Mouse (Mus musculus): ENCODE measurements around the gene Slc38a10.

The Slc38a10 gene

DNA sequence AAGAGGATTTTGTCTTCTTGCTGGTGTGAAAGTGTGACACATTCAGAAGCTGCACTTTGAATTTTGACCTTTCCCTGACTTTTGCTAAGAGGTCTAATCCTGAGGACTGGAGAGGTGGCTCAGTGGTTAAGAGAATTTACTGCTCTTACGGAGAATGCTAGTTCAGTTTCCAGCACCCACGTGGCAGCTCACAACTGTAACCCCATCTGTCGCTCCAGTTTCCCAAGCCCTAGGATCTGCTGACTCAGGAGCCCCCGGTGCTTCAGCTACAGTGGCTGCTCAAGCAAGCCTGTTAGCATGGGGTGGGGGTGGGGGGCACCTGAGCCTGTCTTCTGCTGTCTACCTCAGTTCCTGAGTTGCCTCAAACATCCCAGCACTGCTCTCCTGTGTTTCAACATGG is 28.2 kb upstream of the Slc38a10 start:
- DNase-seq (ENCODE audit: extremely low read depth, low read depth): no peak

DNA sequence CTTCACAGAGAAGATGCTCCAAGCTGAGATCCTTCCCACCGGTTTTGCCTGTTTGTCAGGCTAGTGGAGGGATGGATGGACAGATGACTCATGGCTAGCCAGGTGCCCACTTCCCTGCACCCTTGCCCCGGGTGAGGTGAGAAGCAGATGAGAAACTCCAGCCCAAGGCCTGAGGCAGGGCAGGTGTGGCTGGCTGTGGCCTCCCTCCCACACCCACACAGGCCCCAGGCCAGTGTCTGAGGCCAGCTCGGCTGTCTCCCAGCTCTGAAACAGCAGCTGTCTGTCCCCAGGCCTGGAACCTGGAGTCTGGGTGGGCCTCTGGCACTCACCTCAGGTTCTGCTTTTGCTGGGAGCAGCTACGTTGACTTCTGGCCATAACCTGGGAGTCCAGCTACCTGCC is 24.8 kb upstream of the Slc38a10 start:
- DNase-seq (ENCODE audit: extremely low read depth, low read depth): no peak

DNA sequence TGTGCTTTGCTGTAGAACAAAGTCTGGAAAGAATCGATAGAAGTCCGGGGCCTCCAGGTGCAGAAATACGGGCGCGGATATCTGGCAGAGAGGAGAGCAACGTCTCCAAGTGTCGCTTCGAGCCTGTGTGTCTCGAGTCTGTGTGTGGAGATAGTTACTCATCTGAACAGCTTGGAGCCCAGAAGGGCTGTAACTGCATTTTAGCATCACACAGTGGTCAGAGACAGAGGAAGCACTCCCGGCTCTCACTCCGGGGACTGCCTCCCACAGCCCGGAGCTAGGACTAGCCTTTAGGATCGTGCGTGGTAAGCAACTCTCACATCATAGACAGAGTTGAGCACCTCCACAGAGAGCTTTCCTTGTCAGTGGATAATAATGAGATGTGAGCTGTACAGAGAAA is 22.1 kb upstream of the Slc38a10 start:
- DNase-seq (ENCODE audit: extremely low read depth, low read depth): no peak

DNA sequence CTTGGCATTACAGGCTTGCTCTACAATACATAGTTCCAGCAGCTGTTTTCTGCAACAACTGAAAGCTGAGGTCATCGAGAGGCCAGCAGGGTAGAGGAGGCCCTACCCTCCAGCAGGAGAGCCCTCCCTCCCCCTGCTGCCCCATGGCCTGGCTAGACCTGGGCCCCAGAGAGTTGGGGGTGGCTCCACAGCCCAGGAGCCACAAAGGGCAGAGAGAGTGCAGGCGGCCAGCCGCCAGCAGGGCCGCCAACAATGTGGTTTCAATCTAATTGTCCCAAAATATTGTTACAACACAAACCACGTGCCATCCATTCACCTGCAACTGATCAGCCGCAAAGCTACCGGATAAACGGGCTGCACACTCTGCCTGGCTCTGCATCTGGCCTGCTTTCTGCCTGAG is 20.0 kb upstream of the Slc38a10 start:
- DNase-seq (ENCODE audit: extremely low read depth, low read depth): no peak

DNA sequence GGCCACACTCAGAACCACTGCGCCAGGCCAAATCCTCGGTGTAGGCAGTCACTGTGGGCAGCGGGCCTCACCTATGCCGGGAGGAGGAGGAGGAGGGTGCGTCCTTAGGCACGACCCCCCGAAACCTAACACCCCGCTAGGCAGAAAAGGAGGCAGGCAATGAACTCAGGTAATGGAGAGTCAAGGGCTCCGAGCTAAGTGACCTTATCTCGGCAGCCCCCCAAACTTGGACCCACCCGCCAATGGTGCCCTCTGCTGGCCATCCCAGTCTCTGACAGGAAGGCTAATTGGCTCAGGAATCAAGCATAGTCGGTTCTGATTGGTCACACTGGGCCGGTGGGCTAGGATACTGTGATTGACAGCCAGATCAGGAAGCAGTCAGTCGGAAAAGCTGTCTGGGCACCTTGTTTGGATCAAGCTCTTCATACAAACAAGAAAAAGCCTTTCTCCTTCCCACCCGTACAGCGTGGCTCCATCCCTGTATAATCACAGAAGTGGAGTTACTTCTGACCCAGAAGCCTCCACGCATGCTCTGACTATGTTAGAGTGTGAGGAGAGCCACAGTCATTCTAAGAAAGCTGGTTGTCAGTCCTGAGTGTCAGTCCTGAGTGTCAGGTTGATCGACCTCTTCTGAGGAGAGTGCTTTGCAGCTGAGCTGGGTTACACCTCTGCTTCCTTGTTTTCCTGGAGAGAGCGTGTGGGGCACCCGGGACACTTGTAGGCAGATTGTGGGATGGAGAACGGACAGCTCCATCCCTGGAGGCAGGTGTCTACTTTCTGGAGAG is 18.3 kb upstream of the Slc38a10 start:
- peak; percentile 47 for DNase-seq (ENCODE audit: extremely low read depth, low read depth)

DNA sequence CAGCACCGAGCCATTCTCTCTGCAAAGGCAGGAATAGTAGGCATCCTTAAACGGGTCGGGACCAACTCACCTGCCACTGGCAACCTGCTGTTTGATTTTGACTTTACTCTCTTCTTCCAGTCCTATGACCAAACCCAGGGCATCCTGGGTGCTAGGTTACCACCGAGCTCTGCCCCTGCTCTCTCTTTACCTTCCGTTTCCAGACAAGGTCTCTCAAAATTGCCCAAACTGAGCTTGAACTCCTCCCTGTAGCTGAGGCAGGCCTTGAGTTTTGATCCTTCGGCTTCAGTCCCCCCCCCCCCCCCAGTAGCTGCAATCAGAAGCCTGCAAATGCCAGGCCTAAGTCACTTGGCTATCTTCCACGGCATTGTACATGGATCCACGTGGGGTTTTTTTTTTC is 17.4 kb upstream of the Slc38a10 start:
- no peak for DNase-seq (ENCODE audit: extremely low read depth, low read depth)

DNA sequence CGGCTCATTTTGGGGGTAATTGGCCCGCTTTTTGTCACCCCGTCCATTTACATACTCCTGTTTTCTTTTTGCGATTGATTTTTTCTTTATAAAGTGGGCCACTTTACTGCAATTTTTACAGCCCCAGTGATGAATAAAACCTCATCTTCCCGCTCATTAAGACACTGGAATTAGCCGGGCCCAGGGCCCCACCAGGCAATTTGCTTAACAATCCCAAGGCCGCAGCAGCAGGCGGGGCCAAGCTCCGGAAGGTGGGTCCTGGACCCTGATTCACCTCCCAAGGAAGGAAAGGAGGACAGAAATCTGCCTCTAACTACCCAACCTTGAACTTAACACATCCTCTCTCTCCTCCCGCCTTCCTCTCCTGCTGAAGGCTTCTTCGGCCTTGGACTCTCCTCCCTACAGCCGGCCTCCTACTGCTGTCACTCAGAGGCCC is 16.8 kb upstream of the Slc38a10 start:
- no peak for DNase-seq (ENCODE audit: extremely low read depth, low read depth)

DNA sequence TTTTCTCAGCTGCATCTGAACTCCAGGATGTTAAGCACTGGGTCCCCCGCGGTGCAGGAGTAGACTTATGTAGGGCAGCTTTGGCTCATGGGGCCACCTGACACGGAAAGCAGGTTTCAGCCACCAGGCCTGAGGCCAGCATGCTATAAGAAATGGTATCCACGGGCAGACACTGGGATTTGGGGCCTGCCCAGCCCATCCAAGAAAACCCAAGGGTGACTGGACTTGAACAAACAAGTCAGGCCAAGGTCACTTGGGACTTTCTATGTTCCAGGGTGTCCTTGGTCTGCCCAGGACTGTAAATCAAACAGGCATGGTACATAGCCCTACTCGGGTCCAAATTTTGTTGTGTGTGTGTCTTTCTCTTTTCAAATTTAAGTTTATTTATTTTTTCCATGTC is 15.9 kb upstream of the Slc38a10 start:
- no peak for DNase-seq (ENCODE audit: extremely low read depth, low read depth)

DNA sequence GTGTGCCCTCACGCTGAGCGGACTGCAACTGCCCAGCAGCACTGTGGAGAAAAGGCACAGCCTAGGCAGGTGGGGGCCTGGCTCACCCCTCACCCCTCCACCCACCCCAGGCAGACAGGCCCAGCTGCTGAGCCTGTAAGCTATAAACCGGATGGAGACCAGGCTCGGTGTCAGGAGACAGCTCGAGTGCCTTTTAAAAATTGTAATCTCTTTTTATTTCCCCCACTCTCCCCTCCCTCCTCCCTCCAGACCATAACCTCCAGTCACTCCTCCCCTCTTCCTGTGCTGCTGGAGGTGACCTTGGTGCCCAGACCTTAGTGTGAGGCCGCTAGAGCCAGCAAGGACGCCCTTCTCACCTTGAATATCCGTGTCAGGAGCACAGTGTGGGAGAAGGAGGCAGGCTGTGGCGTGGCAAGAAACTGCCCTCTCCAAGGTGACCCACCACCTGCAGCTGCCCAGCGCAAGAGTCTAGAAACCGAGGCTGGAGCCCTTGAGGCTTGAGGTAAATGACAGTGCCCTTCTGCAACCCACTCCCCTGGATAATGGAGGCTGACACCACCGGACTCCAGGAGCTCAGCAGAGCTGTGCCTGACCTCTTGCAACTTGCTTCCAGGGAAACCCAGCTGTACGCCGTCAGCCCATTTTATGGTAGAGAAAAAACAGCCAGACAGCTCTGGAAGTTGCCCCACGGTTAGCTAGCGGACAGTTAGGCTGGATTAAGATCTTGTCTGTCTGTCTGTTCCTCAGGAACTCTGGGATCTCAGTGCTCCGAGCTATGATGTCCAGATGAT is 13.5 kb upstream of the Slc38a10 start:
- DNase-seq (ENCODE audit: extremely low read depth, low read depth): no peak

DNA sequence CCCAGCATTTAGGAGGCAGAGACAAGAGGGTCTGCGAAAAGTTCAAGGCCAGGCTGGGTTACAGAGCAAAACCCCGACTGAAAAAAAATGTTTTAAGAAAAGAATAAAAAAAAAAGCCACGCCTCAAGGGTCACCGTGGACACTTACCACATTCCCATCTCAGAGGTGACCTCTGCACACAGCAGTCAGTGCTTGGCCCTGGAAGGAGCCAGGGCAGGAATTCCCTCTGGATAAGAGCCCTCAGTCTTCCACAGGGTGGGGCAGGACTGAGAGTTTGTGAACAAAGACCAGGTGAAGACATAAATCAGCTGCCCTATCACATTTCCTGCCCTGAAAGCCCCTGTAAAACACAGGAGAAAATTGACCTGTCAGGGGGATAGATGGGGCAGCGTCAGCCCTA is 12.9 kb upstream of the Slc38a10 start:
- no peak for DNase-seq (ENCODE audit: extremely low read depth, low read depth)

DNA sequence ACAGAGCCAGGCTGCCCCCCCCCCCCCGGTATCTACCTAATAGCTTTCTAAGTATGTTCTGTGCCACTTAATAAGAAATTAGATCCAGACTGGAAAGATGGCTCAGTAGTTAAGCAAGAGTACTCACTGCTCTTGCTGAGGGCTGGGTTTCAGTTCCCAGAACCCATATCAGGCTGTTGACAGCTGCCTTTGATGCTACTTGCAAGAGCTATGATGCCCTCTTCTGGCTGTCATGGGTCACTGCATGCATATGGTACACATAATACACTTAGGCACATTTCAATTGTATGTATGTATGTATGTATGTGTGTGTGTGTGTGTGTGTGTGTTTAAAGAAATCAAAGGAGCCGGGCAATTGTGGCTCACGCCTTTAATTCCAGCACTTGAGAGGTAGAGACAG is 12.1 kb upstream of the Slc38a10 start:
- no peak for DNase-seq (ENCODE audit: extremely low read depth, low read depth)

DNA sequence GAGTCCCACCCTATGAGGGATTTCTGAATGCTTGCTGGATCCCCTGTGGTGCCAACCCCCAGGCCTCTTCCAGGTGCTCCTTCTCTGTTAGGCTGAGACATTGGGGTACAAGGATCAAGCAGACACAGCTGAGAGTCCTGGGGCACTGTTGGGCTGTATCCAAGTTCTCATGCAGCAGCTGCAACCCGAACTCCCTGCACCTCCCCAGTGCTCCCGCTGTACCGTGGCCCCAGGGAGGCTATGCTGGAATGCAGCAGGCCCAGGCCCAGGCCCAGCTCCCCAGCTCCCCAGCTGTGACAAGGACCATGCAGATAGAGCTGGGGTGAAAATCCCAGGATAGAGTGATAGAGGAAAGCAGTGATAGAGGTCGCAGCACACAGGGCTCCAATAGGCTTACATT is 10.1 kb upstream of the Slc38a10 start:
- DNase-seq (ENCODE audit: extremely low read depth, low read depth): no peak

DNA sequence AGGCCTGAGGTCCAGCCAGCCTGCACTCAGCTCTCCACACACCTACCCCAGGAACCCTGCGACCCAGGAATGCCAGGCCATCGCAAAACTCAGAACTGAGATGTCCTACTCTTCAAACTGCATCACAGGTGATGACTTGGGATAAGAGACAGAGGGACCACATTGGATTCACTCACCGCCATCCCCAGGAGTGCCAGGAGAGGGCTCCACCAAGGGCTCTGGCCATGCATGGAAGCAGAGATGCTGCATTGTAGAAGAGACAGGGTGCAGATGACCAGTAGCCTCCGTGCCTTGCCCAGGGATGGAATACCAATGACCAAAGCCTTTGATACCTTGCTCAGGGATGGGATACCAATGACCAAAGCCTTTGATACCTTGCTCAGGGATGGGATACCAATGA is 9.3 kb upstream of the Slc38a10 start:
- no peak for DNase-seq (ENCODE audit: extremely low read depth, low read depth)

DNA sequence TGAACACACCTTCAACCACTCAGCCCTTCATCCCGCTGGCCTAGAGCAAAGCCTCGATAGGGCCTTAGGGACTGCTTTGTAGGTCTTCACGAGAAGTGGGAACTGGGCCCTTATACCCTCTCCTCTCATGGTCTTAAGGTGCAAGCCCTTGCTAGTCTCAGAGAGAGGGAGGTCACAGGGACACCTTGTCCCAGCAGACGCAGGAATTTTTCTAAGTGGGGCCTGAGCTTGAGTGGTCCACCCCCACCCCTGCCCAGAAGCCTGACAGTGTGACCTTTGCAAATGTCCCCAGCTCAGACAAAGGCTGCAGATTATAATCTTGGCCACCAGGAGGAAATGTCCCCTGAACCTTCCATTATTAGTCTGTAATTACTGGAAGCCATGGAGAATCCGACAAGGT is 8.5 kb upstream of the Slc38a10 start:
- no peak for DNase-seq (ENCODE audit: extremely low read depth, low read depth)

DNA sequence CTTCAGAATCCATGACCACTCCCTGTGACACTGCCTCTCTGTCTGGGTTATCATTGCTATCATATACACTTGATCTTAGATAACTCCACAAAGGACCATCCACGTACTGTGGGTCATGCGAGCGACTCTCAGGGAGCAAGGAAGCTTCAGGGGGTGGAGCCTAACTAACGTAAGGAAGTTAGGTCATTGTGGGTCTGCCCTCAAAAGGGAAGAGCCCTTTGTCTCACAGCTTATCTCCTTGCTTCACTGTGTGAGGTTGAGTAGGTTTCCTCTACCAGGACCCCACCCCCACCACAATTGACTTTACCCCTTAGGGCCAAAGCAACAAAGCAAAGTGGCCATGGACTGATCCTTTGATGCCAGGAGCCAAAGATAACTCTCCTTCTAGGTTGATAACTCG is 7.7 kb upstream of the Slc38a10 start:
- DNase-seq (ENCODE audit: extremely low read depth, low read depth): peak; percentile 80

DNA sequence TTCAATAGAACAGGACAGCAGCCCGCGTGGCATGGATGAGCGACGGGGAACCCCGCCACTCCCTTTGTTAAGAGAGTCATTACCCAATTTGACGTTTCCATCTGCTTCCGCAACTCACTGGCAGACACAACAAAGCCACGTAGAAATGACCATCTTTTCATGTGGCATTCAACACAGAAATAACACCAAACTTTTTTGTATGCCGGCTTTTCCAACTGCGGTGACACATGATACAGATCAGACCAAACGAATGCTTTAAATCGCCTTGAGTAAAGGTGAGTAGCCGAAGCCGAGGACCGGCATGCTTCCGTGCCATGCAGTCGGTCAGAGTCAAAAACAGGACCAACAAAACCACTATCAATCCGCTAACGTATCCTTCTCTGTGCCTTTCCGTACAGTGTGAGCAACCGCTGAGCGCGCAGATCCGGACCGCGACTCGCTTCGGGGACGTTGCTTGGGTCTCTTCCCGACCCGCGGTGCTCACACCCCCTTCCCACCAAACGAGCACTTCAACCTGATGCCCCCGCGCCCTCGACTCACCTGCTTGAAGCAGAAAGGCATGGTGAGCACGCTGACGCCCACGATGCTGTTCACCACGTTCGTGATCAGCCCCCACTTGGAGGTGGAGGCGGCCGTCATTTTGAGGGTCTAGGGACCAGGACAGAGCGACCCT is 570 bp downstream of the Slc38a10 start:
- DNase-seq (ENCODE audit: extremely low read depth, low read depth): no peak

DNA sequence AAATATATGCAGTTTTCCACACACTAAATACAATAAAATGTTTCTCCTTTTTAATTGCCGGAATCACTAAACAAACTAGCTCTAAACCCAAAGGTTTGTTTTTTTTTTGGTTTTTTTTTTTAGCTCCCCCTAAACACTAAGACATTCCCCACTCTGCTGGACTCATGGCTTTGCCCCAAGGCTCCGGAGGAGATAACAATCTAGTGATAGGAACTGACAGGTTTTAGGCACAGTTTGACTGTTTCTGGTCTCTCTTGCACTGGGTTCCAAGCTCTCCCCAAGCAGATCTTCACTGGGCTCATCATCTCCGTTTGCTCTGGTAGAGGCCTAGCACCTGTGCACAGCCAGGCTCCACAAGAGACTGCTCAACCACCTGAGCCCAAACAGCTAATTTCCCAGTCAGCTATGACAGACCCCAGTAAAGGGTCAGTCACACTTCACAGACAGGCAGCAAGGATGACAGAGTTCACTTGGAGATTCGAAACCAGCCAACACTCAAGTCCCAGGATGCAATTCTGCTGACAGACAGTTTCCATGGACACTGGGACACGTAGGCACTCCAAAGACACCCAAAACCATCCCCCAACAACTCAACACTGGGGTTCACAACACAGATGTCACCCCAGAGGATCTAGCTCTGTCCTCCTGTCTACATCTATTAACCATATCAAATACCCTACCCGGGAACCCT is 1.5 kb downstream of the Slc38a10 start:
- no peak for DNase-seq (ENCODE audit: extremely low read depth, low read depth)

DNA sequence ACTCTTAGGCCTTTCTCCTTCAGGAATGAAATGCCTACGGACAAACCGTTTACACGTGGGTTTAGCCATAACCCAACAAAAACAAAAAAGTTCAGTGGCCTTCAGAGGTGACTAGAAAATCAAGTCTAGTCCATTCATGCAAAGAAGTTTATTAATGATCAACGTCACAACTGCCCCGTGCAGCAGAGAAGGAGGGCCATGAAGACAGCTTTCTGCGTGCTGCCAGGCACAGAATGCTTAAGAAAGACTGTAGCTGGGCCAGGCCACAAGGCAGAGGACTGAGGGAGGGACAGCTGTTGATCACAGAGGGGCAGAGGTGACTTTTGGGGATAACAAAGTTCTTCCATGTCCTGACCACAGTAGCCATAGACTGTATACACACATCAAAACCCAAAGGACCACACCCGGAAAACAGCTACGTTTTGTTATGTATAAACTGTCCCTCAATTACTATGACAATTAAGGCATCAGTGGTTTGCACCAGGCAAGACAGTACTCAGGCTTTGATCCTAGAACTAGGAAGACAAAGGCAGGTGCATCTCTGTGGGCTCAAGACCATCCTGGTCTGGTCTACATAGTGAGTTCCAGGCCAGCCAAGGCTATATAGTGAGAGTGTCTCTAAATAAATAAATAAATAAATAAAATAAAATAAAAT is 2.8 kb downstream of the Slc38a10 start:
- DNase-seq (ENCODE audit: extremely low read depth, low read depth): no peak

DNA sequence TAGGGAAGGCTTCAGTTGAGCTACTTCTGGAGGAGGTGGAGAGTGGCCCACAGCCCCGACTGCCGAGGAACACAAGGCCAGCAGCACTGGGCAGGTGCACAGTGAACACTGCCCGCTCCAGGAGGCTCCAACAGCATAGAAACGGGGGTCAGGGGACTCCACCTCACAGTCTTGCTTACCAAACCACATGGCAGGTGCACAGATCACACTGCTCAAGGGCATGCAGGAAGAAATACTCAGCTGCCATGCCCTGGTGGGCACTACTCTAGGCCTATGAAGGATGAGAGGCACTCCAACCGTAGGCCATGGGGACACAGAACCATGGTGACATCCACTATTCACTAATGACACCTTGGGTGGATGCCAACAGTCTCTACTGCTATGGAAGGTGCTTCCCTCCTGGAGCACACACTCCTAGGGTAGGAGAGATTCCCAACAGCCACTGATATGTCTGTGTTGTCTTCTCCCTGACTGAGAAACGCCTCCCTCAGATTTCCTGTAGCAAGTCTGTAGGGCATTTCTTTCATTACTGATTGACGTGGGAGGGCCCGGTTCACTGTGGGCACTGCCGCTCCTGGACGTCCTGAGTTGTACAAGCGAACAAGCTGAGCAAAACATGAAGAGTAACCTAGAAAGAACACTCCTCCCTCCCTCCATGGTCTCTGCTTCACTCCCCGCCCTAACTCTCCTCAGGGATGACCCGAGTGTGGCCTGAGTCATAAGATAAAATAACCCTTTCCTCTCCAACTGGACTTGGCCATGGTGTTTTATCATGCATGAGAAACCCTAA is 7.2 kb downstream of the Slc38a10 start:
- DNase-seq (ENCODE audit: extremely low read depth, low read depth): no peak

DNA sequence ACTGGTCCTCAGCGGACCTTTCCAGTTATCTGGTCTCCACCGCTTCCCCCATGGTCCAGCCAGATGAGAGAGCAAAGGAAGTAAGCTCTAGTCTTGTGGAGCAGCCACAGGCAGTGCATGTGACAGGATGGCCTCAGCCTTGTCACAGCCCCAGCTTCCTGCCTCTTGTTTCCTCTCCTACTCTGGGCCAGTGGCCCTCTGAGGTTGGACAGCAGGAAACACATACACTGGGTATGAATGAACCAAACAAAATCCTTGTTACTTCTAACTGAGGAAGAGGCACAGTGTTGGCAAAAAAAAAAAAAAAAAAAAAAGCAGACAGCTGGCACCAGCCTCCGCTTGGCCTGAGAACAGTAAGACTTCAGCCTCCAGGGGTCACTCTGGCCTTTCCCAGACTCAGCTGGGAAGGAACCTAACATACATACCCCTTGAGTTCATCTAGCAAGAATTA is 8.5 kb downstream of the Slc38a10 start:
- no peak for DNase-seq (ENCODE audit: extremely low read depth, low read depth)

All from MEL-GATA-1-ER (cell line).